In genomic region chr10:117144628-117145027, GRCm38 (mm10) we compare ENCODE assay signal across 12 mouse cellular contexts. TPM values are rescaled to one million over a fixed set of nuclear protein-coding genes. Genes with fewer than 3 reads are reported as not detected.
A peak's percentile ranks its signal among the peaks of the same experiment; 100 is the strongest.
DNase-seq lines count a peak whose midpoint lies in the region; ATAC-seq and TF ChIP-seq lines count a peak whose summit lies in the region.
"Had no signal": no experiment of that assay in that cellular context is flagged by ENCODE, and none has a peak within 500 bp of the region (broad histone marks: within the 10 kb centered on the region; RNA-seq: fewer than 3 reads in every experiment).

No protein-coding gene starts in this region.

- H3K27ac ChIP-seq in heart, embryonic 14.5 days (replicated peaks in 1 of 2; ENCODE audit: control insufficient read depth in 1 of 2, insufficient read depth in 1 of 2, low read depth in 2 of 2, low read length in 2 of 2) = peak overlapping the region; percentile 55 to 68; a peak in 3 of 4 replicates
- peak overlapping the region; percentile 33; the same call in 1 of the 2 replicates for H3K27ac ChIP-seq in lung, embryonic 14.5 days (ENCODE audit: low read depth)
- no peak overlapping the region for H3K27ac ChIP-seq in intestine, postnatal 0 days (ENCODE audit: low read depth, low read length)
- H3K27ac ChIP-seq: embryonic facial prominence, embryonic 12.5 days; midbrain, embryonic 10.5 days had no signal

- H3K4me1 ChIP-seq in heart, embryonic 14.5 days (ENCODE audit: control insufficient read depth in 2 of 2, insufficient read depth in 2 of 2, low read length in 2 of 2) = peaks cover 14 to 33% of the 10 kb centered on the region in 2 experiments
- peaks cover 19% of the 10 kb centered on the region for H3K4me1 ChIP-seq in lung, embryonic 14.5 days (ENCODE audit: insufficient read depth)
- H3K4me1 ChIP-seq in intestine, postnatal 0 days (replicated peaks; ENCODE audit: control insufficient read depth, insufficient read depth, low read length) = peaks cover 4% of the 10 kb centered on the region; the same call in 1 of the 2 replicates

- no peak overlapping the region for H3K4me3 ChIP-seq in heart, embryonic 14.5 days (ENCODE audit: control insufficient read depth in 1 of 2, insufficient read depth in 1 of 2, low read depth in 1 of 2, low read length in 2 of 2)
- no peak overlapping the region for H3K4me3 ChIP-seq in lung, embryonic 14.5 days (ENCODE audit: low read depth, low read length)
- H3K4me3 ChIP-seq in intestine, postnatal 0 days (ENCODE audit: low read depth, low read length) = no peak overlapping the region
- H3K4me3 ChIP-seq: embryonic facial prominence, embryonic 12.5 days; midbrain, embryonic 10.5 days had no signal

- H3K4me2 ChIP-seq in heart, embryonic 14.5 days (ENCODE audit: low read length) = peak overlapping the region; percentile 64
- H3K4me2 ChIP-seq in lung, embryonic 14.5 days = no peak overlapping the region
- no peak overlapping the region for H3K4me2 ChIP-seq in intestine, postnatal 0 days (replicated peaks; ENCODE audit: low read depth)
- H3K4me2 ChIP-seq: embryonic facial prominence, embryonic 12.5 days had no signal

- H3K36me3 ChIP-seq in heart, embryonic 14.5 days (ENCODE audit: control insufficient read depth, insufficient read depth, low read length) = no peaks in the 10 kb centered on the region
- no peaks in the 10 kb centered on the region for H3K36me3 ChIP-seq in lung, embryonic 14.5 days (ENCODE audit: insufficient read depth)
- no peaks in the 10 kb centered on the region for H3K36me3 ChIP-seq in intestine, postnatal 0 days (ENCODE audit: control insufficient read depth, insufficient read depth)
- H3K36me3 ChIP-seq: embryonic facial prominence, embryonic 12.5 days; midbrain, embryonic 10.5 days had no signal

- TF ChIP-seq CTCF in lung, embryonic 14.5 days (IDR thresholded peaks at IDR 0.05; ENCODE audit: low read depth) = no peak
- no peak for TF ChIP-seq CTCF in intestine, postnatal 0 days (IDR thresholded peaks at IDR 0.05; ENCODE audit: low read depth)

- no peak for DNase-seq in heart, postnatal 25 days (ENCODE audit: low spot score)
- DNase-seq in lung, embryonic 14.5 days = no peak
- no peak for DNase-seq in lung, postnatal 10 days
- DNase-seq: cerebellum, postnatal 10 days; left cerebral cortex, postnatal 4 days; thymus, postnatal 36 days had no signal

- no peaks in the 10 kb centered on the region for H3K27me3 ChIP-seq in heart, embryonic 14.5 days (ENCODE audit: control insufficient read depth, insufficient read depth, low read length)
- no peaks in the 10 kb centered on the region for H3K27me3 ChIP-seq in lung, embryonic 14.5 days (ENCODE audit: insufficient read depth, low read length)
- no peaks in the 10 kb centered on the region for H3K27me3 ChIP-seq in intestine, postnatal 0 days (replicated peaks; ENCODE audit: control insufficient read depth, insufficient read depth, low read length)
- H3K27me3 ChIP-seq: embryonic facial prominence, embryonic 12.5 days had no signal

- no peak for ATAC-seq in heart, embryonic 14.5 days (ENCODE audit: insufficient number of reproducible peaks, insufficient read depth, low FRiP score, low read depth)
- no peak for ATAC-seq in lung, embryonic 14.5 days (ENCODE audit: insufficient read depth)
- ATAC-seq in granulocyte monocyte progenitor cell, adult 5-6 weeks (replicated peaks; ENCODE audit: poor library complexity, severe bottlenecking) = peak; percentile 13
- peak; percentile 17 for ATAC-seq in megakaryocyte progenitor cell, adult 5-6 weeks (replicated peaks; ENCODE audit: poor library complexity)
- ATAC-seq in intestine, postnatal 0 days = no peak

- 33% methylated on average over 6 of the region's 6 CpGs for WGBS in heart, embryonic 14.5 days
- 49% methylated on average over 6 of the region's 6 CpGs for WGBS in lung, embryonic 14.5 days
- WGBS in intestine, postnatal 0 days = 36% methylated on average over 6 of the region's 6 CpGs

- peak overlapping the region; percentile 18; the same call in 1 of the 2 replicates for H3K9ac ChIP-seq in heart, embryonic 14.5 days (ENCODE audit: low read length)
- no peak overlapping the region for H3K9ac ChIP-seq in lung, embryonic 14.5 days
- H3K9ac ChIP-seq in intestine, postnatal 0 days (ENCODE audit: low read depth, low read length) = no peak overlapping the region
- H3K9ac ChIP-seq: embryonic facial prominence, embryonic 12.5 days had no signal

- no peaks in the 10 kb centered on the region; the same call in 1 of the 2 replicates for H3K9me3 ChIP-seq in heart, embryonic 14.5 days (ENCODE audit: control insufficient read depth, low read length)
- no peaks in the 10 kb centered on the region for H3K9me3 ChIP-seq in lung, embryonic 14.5 days (ENCODE audit: low read depth, low read length)
- H3K9me3 ChIP-seq in intestine, postnatal 0 days (ENCODE audit: control insufficient read depth) = no peaks in the 10 kb centered on the region
- H3K9me3 ChIP-seq: embryonic facial prominence, embryonic 12.5 days; midbrain, embryonic 10.5 days had no signal

- intact Hi-C loops in heart, postnatal 25 days (cut with DNase I) = loop anchor here (5.0 kb wide), 2 partner anchors 37 to 192 kb away; partner anchors contain the start of gene Rab3ip

RNA-seq across cellular contexts. Expression of gene Frs2, which starts 3.7 kb away (rescaled TPM):
- 25.4 and 26.1 TPM in 2 replicates for polyA plus RNA-seq in heart, embryonic 14.5 days (2014; fragmentation: Nextera tagmentation; extraction: Ambion mirVana)
- 10 to 100 TPM; 16.3 to 17.1 TPM for total RNA-seq in heart, postnatal 25 days (2021)
- 26.4 and 27.8 TPM in 2 replicates for polyA plus RNA-seq in lung, embryonic 14.5 days (2014; fragmentation: Nextera tagmentation; extraction: Ambion mirVana)
- 32.6 and 36.4 TPM in 2 replicates for total RNA-seq in granulocyte monocyte progenitor cell, adult 5-6 weeks (2014; fragmentation: Nextera tagmentation)
- 12.1 and 12.9 TPM in 2 replicates for total RNA-seq in granulocyte monocyte progenitor cell, adult 5-6 weeks (2017)
- total RNA-seq in megakaryocyte progenitor cell, adult 5-6 weeks (2015) = 33.5 and 37.9 TPM in 2 replicates
- 14.4 and 15.1 TPM in 2 replicates for total RNA-seq in megakaryocyte progenitor cell, adult 5-6 weeks (2017)
- 17.9 and 18.5 TPM in 2 replicates for polyA plus RNA-seq in intestine, postnatal 0 days (2015; fragmentation: Nextera tagmentation; extraction: Ambion mirVana)

Comparison
In these comparisons a context has a peak if more than half of its experiments do, and no peak if none do; other contexts are left out.
1. ATAC-seq: peak in granulocyte monocyte progenitor cell, adult 5-6 weeks (single experiment) and megakaryocyte progenitor cell, adult 5-6 weeks (single experiment); none in heart, embryonic 14.5 days (single experiment), lung, embryonic 14.5 days (single experiment) and intestine, postnatal 0 days (single experiment).